Mouse (Mus musculus) cerebellum, adult 2 months (tissue): ENCODE results near the gene Lrig2.

ENCODE experiments used
- CTCF ChIP-seq: fragments of 200-500 bp; IDR thresholded peaks from 2 replicates; pipeline ENCODE4 v1.5.1; 2011; ENCODE audit warnings: low read depth, mild to moderate bottlenecking, control low read depth, low read length, moderate library complexity, borderline replicate concordance; ENCODE audit not compliant: insufficient read depth
- POLR2A ChIP-seq: fragments of 200-500 bp; IDR thresholded peaks from 2 replicates; pipeline ENCODE4 v1.6.1; 2011; ENCODE audit warnings: low read length, control low read depth, borderline replicate concordance; ENCODE audit not compliant: insufficient read depth

DNA sequence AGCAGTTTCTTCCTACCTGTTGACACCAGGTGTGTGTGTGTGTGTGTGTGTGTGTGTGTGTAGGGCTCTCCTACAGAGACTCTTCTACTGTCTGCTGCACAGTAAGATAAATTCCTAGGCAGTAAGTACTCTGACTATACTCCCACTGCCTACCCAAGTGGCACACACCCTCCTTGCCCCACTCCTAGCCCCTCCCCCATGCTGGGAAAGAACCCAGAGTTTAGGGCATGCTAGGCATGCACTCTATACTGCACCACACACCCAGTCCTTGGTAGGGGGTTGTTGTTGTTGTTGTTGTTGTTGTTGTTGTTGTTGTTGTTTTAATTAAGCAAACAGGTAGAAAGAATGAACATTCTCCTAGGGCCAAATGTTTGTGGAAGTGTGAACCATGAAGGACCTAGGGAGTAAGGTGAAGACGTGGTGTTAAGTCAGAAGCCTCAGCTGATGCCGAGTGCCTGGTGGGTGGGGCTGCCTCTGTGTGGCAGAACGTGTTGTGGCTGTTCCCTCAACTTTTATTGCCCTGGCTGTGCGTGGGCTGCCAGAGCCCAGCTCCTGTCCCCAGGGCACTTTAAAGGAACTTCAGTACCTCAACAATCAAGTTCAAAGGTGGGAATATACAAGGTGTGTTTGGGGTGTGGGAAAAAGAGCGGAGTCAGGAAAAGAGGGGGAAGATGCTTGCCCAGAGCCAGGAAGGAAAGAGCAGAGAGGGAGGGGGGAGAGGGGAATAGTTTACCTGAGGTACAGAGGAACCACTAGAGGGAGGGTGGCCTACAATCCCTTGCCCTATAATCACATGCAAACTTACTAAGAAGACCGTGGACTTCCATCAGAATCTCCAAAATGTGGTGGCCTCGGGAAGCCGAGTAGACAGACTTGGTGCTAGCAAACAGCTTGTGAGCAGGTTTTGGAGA lies 152.2 kb downstream of the Lrig2 start:
- TF ChIP-seq POLR2A (no peak), CTCF (no peak)
